Mouse (Mus musculus) heart, postnatal 4 days (tissue): ENCODE data around the gene Cd274. TPM values are rescaled to one million over a fixed set of nuclear protein-coding genes. Genes with fewer than 3 reads are reported as not detected.

ENCODE experiments used
- DNase-seq: peaks from one replicate; pipeline ENCODE4 v3.0.0; 2021
- total RNA-seq, 2 experiments: library from RNA; stranded (reverse); gene quantifications; 2 replicates each; pipeline ENCODE4 v1.2.3; 2021

Gene Cd274
- total RNA-seq, 2 experiments from 2014 or later, result 0.60 to 0.65 TPM

- DNase-seq, result no peak
Measured at GRCm38 (mm10) chr19:29365105-29365504, 2.1 kb upstream of the Cd274 start.

GRCm38 (mm10) chr19:29366226-29366968, 858 bp upstream of the Cd274 start:
- DNase-seq, result peak; percentile 10

GRCm38 (mm10) chr19:29368041-29368440, 786 bp downstream of the Cd274 start:
- no peak for DNase-seq

GRCm38 (mm10) chr19:29368671-29369309, 1.5 kb downstream of the Cd274 start:
- no peak for DNase-seq

- no peak for DNase-seq
Measured at GRCm38 (mm10) chr19:29370112-29370511, 2.9 kb downstream of the Cd274 start.

GRCm38 (mm10) chr19:29370545-29371283, 3.5 kb downstream of the Cd274 start:
- no peak for DNase-seq

GRCm38 (mm10) chr19:29371284-29372081, 4.2 kb downstream of the Cd274 start:
- DNase-seq, result no peak

GRCm38 (mm10) chr19:29372138-29372537, 4.9 kb downstream of the Cd274 start:
- DNase-seq, result no peak

- no peak for DNase-seq
Measured at GRCm38 (mm10) chr19:29372621-29373020, 5.4 kb downstream of the Cd274 start.

GRCm38 (mm10) chr19:29373438-29373837, 6.2 kb downstream of the Cd274 start:
- DNase-seq, result no peak

- no peak for DNase-seq
Measured at GRCm38 (mm10) chr19:29374947-29375346, 7.7 kb downstream of the Cd274 start.

- no peak for DNase-seq
Measured at GRCm38 (mm10) chr19:29376382-29376781, 9.1 kb downstream of the Cd274 start.

GRCm38 (mm10) chr19:29379839-29380603, 12.8 kb downstream of the Cd274 start:
- DNase-seq, result no peak

GRCm38 (mm10) chr19:29383368-29383767, 16.1 kb downstream of the Cd274 start:
- no peak for DNase-seq

- DNase-seq, result no peak
Measured at GRCm38 (mm10) chr19:29384412-29384811, 17.2 kb downstream of the Cd274 start.

GRCm38 (mm10) chr19:29384994-29385393, 17.7 kb downstream of the Cd274 start:
- DNase-seq, result no peak

- no peak for DNase-seq
Measured at GRCm38 (mm10) chr19:29385822-29386221, 18.6 kb downstream of the Cd274 start.

GRCm38 (mm10) chr19:29388818-29389217, 21.6 kb downstream of the Cd274 start:
- DNase-seq, result no peak

- no peak for DNase-seq
Measured at GRCm38 (mm10) chr19:29390483-29390882, 23.2 kb downstream of the Cd274 start.

- DNase-seq, result no peak
Measured at GRCm38 (mm10) chr19:29391279-29391678, 24.0 kb downstream of the Cd274 start.

- DNase-seq, result no peak
Measured at GRCm38 (mm10) chr19:29393333-29393732, 26.1 kb downstream of the Cd274 start.

- no peak for DNase-seq
Measured at GRCm38 (mm10) chr19:29394721-29395120, 27.5 kb downstream of the Cd274 start.
